Mouse (Mus musculus) liver, embryonic 16.5 days (tissue): ENCODE measurements at regions not wholly inside any gene's neighbourhood (a gene's known extent, or its start where the extent isn't known, plus 50 kb on each side); places are given as distances from the start of the nearest gene placed in this dataset.

Experiments used
- ATAC-seq: fragments of 200-750 bp; cut with Nextera tagmentation; 2 replicates; pipeline ENCODE4 v1.8.0; 2017; ENCODE audit warnings: low read depth, mild to moderate bottlenecking, moderate number of reproducible peaks, moderate library complexity
- H3K27ac ChIP-seq: fragments of 300-500 bp; sonication (generic); 2 replicates; pipeline ENCODE4 v1.5.1; 2014; ENCODE audit warnings: mild to moderate bottlenecking, low read length
- H3K27me3 ChIP-seq: fragments of 300-500 bp; sonication (generic); 2 replicates; pipeline ENCODE4 v1.6.1; 2014; ENCODE audit warnings: low read depth, low read length, mixed read lengths; ENCODE audit not compliant: control insufficient read depth, insufficient read depth
- H3K36me3 ChIP-seq: fragments of 300-500 bp; sonication (generic); 2 replicates; pipeline ENCODE4 v1.6.1; 2014; ENCODE audit warnings: mild to moderate bottlenecking; ENCODE audit not compliant: control insufficient read depth, insufficient read depth
- H3K4me1 ChIP-seq: fragments of 300-500 bp; sonication (generic); 2 replicates; pipeline ENCODE4 v1.6.1; 2014; ENCODE audit warnings: low read depth, low read length, mixed read lengths; ENCODE audit not compliant: control insufficient read depth
- H3K4me2 ChIP-seq: fragments of 300-500 bp; sonication (generic); 2 replicates; pipeline ENCODE4 v1.6.1; 2014; ENCODE audit warnings: low read depth, low read length, mixed read lengths
- H3K4me3 ChIP-seq: fragments of 300-500 bp; sonication (generic); 2 replicates; pipeline ENCODE4 v1.5.1; 2014; ENCODE audit warnings: low read depth, mild to moderate bottlenecking, low read length
- H3K9ac ChIP-seq: fragments of 300-500 bp; sonication (generic); 2 replicates; pipeline ENCODE4 v1.6.1; 2014; ENCODE audit warnings: low read depth, low read length
- H3K9me3 ChIP-seq: fragments of 300-500 bp; sonication (generic); replicated peaks from 2 replicates; pipeline ENCODE4 v1.6.1; 2016; ENCODE audit warnings: low read length; ENCODE audit not compliant: control insufficient read depth
- WGBS: fragments of 180-500 bp; shearing (Covaris S2); extraction: QIAGEN DNeasy Blood & Tissue Kit; methylation state at CpG from one replicate; pipeline ENCODE4 v1.1.7; 2014; ENCODE audit not compliant: insufficient replicate concordance; 5-methylcytosine and 5-hydroxymethylcytosine counted together

- ATAC-seq: no peak
- no peaks in the 10 kb centered on the region for H3K36me3 ChIP-seq
- 63% methylated on average over 7 of the region's 7 CpGs for WGBS
- H3K4me3 ChIP-seq: no peak overlapping the region
- H3K4me1 ChIP-seq: no peaks in the 10 kb centered on the region
- no peak overlapping the region for H3K4me2 ChIP-seq
- H3K27ac ChIP-seq: no peak overlapping the region
- no peak overlapping the region for H3K9ac ChIP-seq
- no peaks in the 10 kb centered on the region for H3K27me3 ChIP-seq
- no peaks in the 10 kb centered on the region for H3K9me3 ChIP-seq
Measured at GRCm38 (mm10) chr13:41709071-41709470, 103.4 kb downstream of the Tmem170b start.

GRCm38 (mm10) chr13:41709475-41710227, 103.9 kb downstream of the Tmem170b start:
- Histone ChIP-seq H3K4me1 (no peaks in the 10 kb centered on the region), H3K27me3 (no peaks in the 10 kb centered on the region), H3K4me3 (no peak overlapping the region), H3K9me3 (no peaks in the 10 kb centered on the region), H3K36me3 (no peaks in the 10 kb centered on the region), H3K27ac (no peak overlapping the region), H3K9ac (no peak overlapping the region), H3K4me2 (no peak overlapping the region)
- no peak for ATAC-seq
- 36% methylated on average over 24 of the region's 24 CpGs for WGBS

GRCm38 (mm10) chr13:41712616-41713015, 106.9 kb downstream of the Tmem170b start:
- Histone ChIP-seq H3K4me1 (no peaks in the 10 kb centered on the region), H3K4me2 (no peak overlapping the region), H3K27me3 (no peaks in the 10 kb centered on the region), H3K9ac (no peak overlapping the region), H3K36me3 (no peaks in the 10 kb centered on the region), H3K4me3 (no peak overlapping the region), H3K27ac (no peak overlapping the region), H3K9me3 (no peaks in the 10 kb centered on the region)
- 69% methylated on average over 8 of the region's 8 CpGs for WGBS
- no peak for ATAC-seq
